Mouse (Mus musculus): ENCODE results near the gene Hmga1b. TPM values are rescaled to one million over a fixed set of nuclear protein-coding genes. Genes with fewer than 3 reads are reported as not detected.
"Not testable (repeated sequence)": the region's sequence is repeated elsewhere in the genome, so short reads cannot be mapped to it uniquely, and the experiment has no call there.

The Hmga1b gene
- polyA plus RNA-seq, 1 experiment from 2014 or later, result 9.3 TPM

GRCm38 (mm10) chr11:120723509-120723908, 39.1 kb upstream of the Hmga1b start:
- H3K4me3 ChIP-seq (replicated peaks), result no peak overlapping the region
- no peak overlapping the region for H3K27ac ChIP-seq
- 0 out of 2 replicates have a peak, but pooled peaks cover 3% of the 10 kb centered on the region for H3K27me3 ChIP-seq (replicated peaks)
- H3K4me1 ChIP-seq, result peaks cover 25% of the 10 kb centered on the region
- H3K36me3 ChIP-seq, result 0 out of 2 replicates have a peak, but pooled peaks cover 7% of the 10 kb centered on the region
- no peak for ATAC-seq (ENCODE audit: insufficient read depth, low FRiP score, low read depth)
- no peaks in the 10 kb centered on the region for H3K9me3 ChIP-seq
- 92% methylated on average over 7 of the region's 7 CpGs for WGBS
- no peak overlapping the region for H3K9ac ChIP-seq
- no peak overlapping the region for H3K4me2 ChIP-seq

GRCm38 (mm10) chr11:120726243-120727168, 36.1 kb upstream of the Hmga1b start:
- peak overlapping the region; percentile 21; the same call in 1 of the 2 replicates for H3K27ac ChIP-seq
- WGBS, result 17% methylated on average over 34 of the region's 36 CpGs
- H3K4me2 ChIP-seq, result peak overlapping the region; percentile 95

GRCm38 (mm10) chr11:120727169-120727527, 35.4 kb upstream of the Hmga1b start, which contains the start of gene Dcxr:
Gene Dcxr, minus strand, starts transcription at chr11:120727281.
- Histone ChIP-seq H3K4me2 (peak within 1 kb of the TSS; percentile 95), H3K4me1 (peaks cover 15% of the 10 kb centered on the region), H3K9ac (peak within 1 kb of the TSS; percentile 34; the same call in 1 of the 2 replicates), H3K27me3 (replicated peaks) (0 out of 2 replicates have a peak, but pooled peaks cover 3% of the 10 kb centered on the region), H3K36me3 (no peaks in the 10 kb centered on the region), H3K4me3 (replicated peaks) (peak within 1 kb of the TSS; percentile 73), H3K27ac (peak within 1 kb of the TSS; percentile 21; the same call in 1 of the 2 replicates), H3K9me3 (no peaks in the 10 kb centered on the region)
- under 1% methylated on average over 14 of the region's 14 CpGs for WGBS
- ATAC-seq (ENCODE audit: insufficient read depth, low FRiP score, low read depth), result peak; percentile 89

More at GRCm38 (mm10) chr11:120726243-120727168, 36.1 kb upstream of the Hmga1b start:
- peak overlapping the region; percentile 34; the same call in 1 of the 2 replicates for H3K9ac ChIP-seq
- no peaks in the 10 kb centered on the region for H3K9me3 ChIP-seq
- H3K36me3 ChIP-seq, result no peaks in the 10 kb centered on the region
- H3K4me1 ChIP-seq, result peaks cover 18% of the 10 kb centered on the region
- H3K27me3 ChIP-seq (replicated peaks), result 0 out of 2 replicates have a peak, but pooled peaks cover 3% of the 10 kb centered on the region
- H3K4me3 ChIP-seq (replicated peaks), result peak overlapping the region; percentile 73
- ATAC-seq (ENCODE audit: insufficient read depth, low FRiP score, low read depth), result peak; percentile 41; the same call in 1 of the 2 replicates

GRCm38 (mm10) chr11:120727564-120727963, 35.0 kb upstream of the Hmga1b start:
- Histone ChIP-seq H3K27ac (no peak overlapping the region), H3K9me3 (no peaks in the 10 kb centered on the region), H3K9ac (no peak overlapping the region), H3K36me3 (no peaks in the 10 kb centered on the region), H3K4me3 (replicated peaks) (no peak overlapping the region), H3K27me3 (replicated peaks) (no peaks in the 10 kb centered on the region), H3K4me1 (peaks cover 12% of the 10 kb centered on the region), H3K4me2 (peak overlapping the region; percentile 95; the same call in 1 of the 2 replicates)
- no peak for ATAC-seq (ENCODE audit: insufficient read depth, low FRiP score, low read depth)
- WGBS, result 56% methylated on average over 12 of the region's 12 CpGs

- WGBS, result 72% methylated on average over 11 of the region's 11 CpGs
- Histone ChIP-seq H3K4me2 (no peak overlapping the region; the same call in 1 of the 2 replicates), H3K4me1 (peaks cover 14% of the 10 kb centered on the region), H3K36me3 (no peaks in the 10 kb centered on the region), H3K9me3 (no peaks in the 10 kb centered on the region), H3K27ac (no peak overlapping the region), H3K27me3 (replicated peaks) (no peaks in the 10 kb centered on the region), H3K4me3 (replicated peaks) (no peak overlapping the region), H3K9ac (no peak overlapping the region)
- no peak for ATAC-seq (ENCODE audit: insufficient read depth, low FRiP score, low read depth)
Measured at GRCm38 (mm10) chr11:120728530-120729240, 33.9 kb upstream of the Hmga1b start.

- H3K4me3 ChIP-seq (replicated peaks), result peak overlapping the region; percentile 11; the same call in 1 of the 2 replicates
- H3K27ac ChIP-seq; H3K36me3 ChIP-seq; H3K9me3 ChIP-seq; H3K9ac ChIP-seq; ATAC-seq (ENCODE audit: insufficient read depth, low FRiP score, low read depth); H3K27me3 ChIP-seq (replicated peaks): not testable (repeated sequence)
- peaks cover 14% of the 10 kb centered on the region for H3K4me1 ChIP-seq
- H3K4me2 ChIP-seq, result peak overlapping the region; percentile 49
- 2% methylated on average over 18 of the region's 21 CpGs for WGBS
Measured at GRCm38 (mm10) chr11:120729432-120730050, 33.1 kb upstream of the Hmga1b start.

- Histone ChIP-seq H3K4me1 (peaks cover 14% of the 10 kb centered on the region), H3K27ac (no peak overlapping the region), H3K9ac (no peak overlapping the region), H3K9me3 (no peaks in the 10 kb centered on the region), H3K4me3 (replicated peaks) (no peak overlapping the region), H3K4me2 (no peak overlapping the region), H3K36me3 (no peaks in the 10 kb centered on the region), H3K27me3 (replicated peaks) (no peaks in the 10 kb centered on the region)
- no peak for ATAC-seq (ENCODE audit: insufficient read depth, low FRiP score, low read depth)
- 89% methylated on average over 10 of the region's 10 CpGs for whole genome bisulfite sequencing
Measured at GRCm38 (mm10) chr11:120730331-120730870, 32.2 kb upstream of the Hmga1b start.

GRCm38 (mm10) chr11:120731395-120731794, 31.2 kb upstream of the Hmga1b start:
- Histone ChIP-seq H3K27me3 (replicated peaks) (no peaks in the 10 kb centered on the region), H3K9ac (no peak overlapping the region), H3K4me3 (replicated peaks) (no peak overlapping the region), H3K27ac (no peak overlapping the region), H3K4me1 (peaks cover 9% of the 10 kb centered on the region), H3K4me2 (no peak overlapping the region), H3K36me3 (no peaks in the 10 kb centered on the region), H3K9me3 (no peaks in the 10 kb centered on the region)
- no peak for ATAC-seq (ENCODE audit: insufficient read depth, low FRiP score, low read depth)
- WGBS, result 86% methylated on average over 1 of the region's 1 CpGs

GRCm38 (mm10) chr11:120731858-120732680, 30.5 kb upstream of the Hmga1b start, which contains the start of gene Cbr2:
Gene Cbr2, minus strand, starts transcription at chr11:120732114.
- H3K36me3 ChIP-seq, result no peaks in the 10 kb centered on the region
- no peak for ATAC-seq (ENCODE audit: insufficient read depth, low FRiP score, low read depth)
- H3K9ac ChIP-seq, result no peak within 1 kb of the TSS
- WGBS, result 68% methylated on average over 12 of the region's 12 CpGs
- no peaks in the 10 kb centered on the region for H3K9me3 ChIP-seq
- H3K27ac ChIP-seq, result peak within 1 kb of the TSS; percentile 54
- no peak within 1 kb of the TSS for H3K4me3 ChIP-seq (replicated peaks)
- H3K4me1 ChIP-seq, result peaks cover 3% of the 10 kb centered on the region; the same call in 1 of the 2 replicates
- no peak within 1 kb of the TSS for H3K4me2 ChIP-seq
- no peaks in the 10 kb centered on the region for H3K27me3 ChIP-seq (replicated peaks)

- H3K4me1 ChIP-seq, result peaks cover 3% of the 10 kb centered on the region; the same call in 1 of the 2 replicates
- no peak overlapping the region for H3K27ac ChIP-seq
- H3K4me3 ChIP-seq (replicated peaks), result no peak overlapping the region
- H3K4me2 ChIP-seq, result no peak overlapping the region
- H3K36me3 ChIP-seq, result no peaks in the 10 kb centered on the region
- no peak for ATAC-seq (ENCODE audit: insufficient read depth, low FRiP score, low read depth)
- no peak overlapping the region for H3K9ac ChIP-seq
- WGBS, result 50% methylated on average over 6 of the region's 6 CpGs
- H3K27me3 ChIP-seq (replicated peaks), result no peaks in the 10 kb centered on the region
- no peaks in the 10 kb centered on the region for H3K9me3 ChIP-seq
Measured at GRCm38 (mm10) chr11:120733521-120733920, 29.1 kb upstream of the Hmga1b start.
